8 mouse cellular contexts compared by ENCODE assay signal in genomic region chr1:153749211-153749801, GRCm38 (mm10). TPM values are rescaled to one million over a fixed set of nuclear protein-coding genes. Genes with fewer than 3 reads are reported as not detected.
DNase-seq lines count a peak whose midpoint lies in the region; ATAC-seq and TF ChIP-seq lines count a peak whose summit lies in the region.

Gene Rnasel (plus strand): TSS chr1:153749426.

- H3K9ac ChIP-seq in forebrain, embryonic 16.5 days (replicated peaks; ENCODE audit: low read depth, low read length): peak within 1 kb of the TSS; percentile 76
- H3K9ac ChIP-seq in hindbrain, embryonic 11.5 days (ENCODE audit: low read depth, low read length): peak within 1 kb of the TSS; percentile 85

- no peak within 1 kb of the TSS for H3K27ac ChIP-seq in cerebellum, adult 2 months (ENCODE audit: insufficient read depth, low read length)
- H3K27ac ChIP-seq in forebrain, embryonic 16.5 days (ENCODE audit: low read length): peak within 1 kb of the TSS; percentile 86
- H3K27ac ChIP-seq in hindbrain, embryonic 11.5 days (ENCODE audit: low read depth, low read length): peak within 1 kb of the TSS; percentile 74; the same call in 1 of the 2 replicates

- 3% methylated on average over 18 of the region's 18 CpGs for WGBS in cerebellum, adult 2 months
- 3% methylated on average over 18 of the region's 18 CpGs for WGBS in forebrain, embryonic 16.5 days
- 5% methylated on average over 18 of the region's 18 CpGs for WGBS in hindbrain, embryonic 11.5 days

- TF ChIP-seq POLR2A in cerebellum, adult 2 months (IDR thresholded peaks at IDR 0.05; ENCODE audit: borderline replicate concordance, insufficient read depth, low read length): no peak

- H3K36me3 ChIP-seq in forebrain, embryonic 16.5 days (ENCODE audit: control insufficient read depth, insufficient read depth): no peaks in the 10 kb centered on the region
- H3K36me3 ChIP-seq in hindbrain, embryonic 11.5 days (ENCODE audit: control insufficient read depth, insufficient read depth, low read length): no peaks in the 10 kb centered on the region

- peak within 1 kb of the TSS; percentile 20 for H3K4me3 ChIP-seq in cerebellum, adult 2 months (replicated peaks; ENCODE audit: insufficient read depth, low read depth, low read length)
- peak within 1 kb of the TSS; percentile 53 for H3K4me3 ChIP-seq in forebrain, embryonic 16.5 days (replicated peaks; ENCODE audit: low read length)
- H3K4me3 ChIP-seq in hindbrain, embryonic 11.5 days (ENCODE audit: low read depth, low read length): peak within 1 kb of the TSS; percentile 23

- H3K4me2 ChIP-seq in forebrain, embryonic 16.5 days (ENCODE audit: low read length): peak within 1 kb of the TSS; percentile 71
- peak within 1 kb of the TSS; percentile 33 for H3K4me2 ChIP-seq in hindbrain, embryonic 11.5 days (replicated peaks; ENCODE audit: low read depth, low read length)

- peak; percentile 72 for TF ChIP-seq CTCF in cerebellum, adult 2 months (IDR thresholded peaks at IDR 0.05; ENCODE audit: borderline replicate concordance, insufficient read depth, low read depth, low read length)

- peak; percentile 75 for ATAC-seq in forebrain, embryonic 16.5 days
- ATAC-seq in hindbrain, embryonic 11.5 days (ENCODE audit: low FRiP score): peak; percentile 60

- no peaks in the 10 kb centered on the region for H3K9me3 ChIP-seq in forebrain, embryonic 16.5 days (ENCODE audit: control insufficient read depth, low read length)
- no peaks in the 10 kb centered on the region for H3K9me3 ChIP-seq in hindbrain, embryonic 11.5 days (ENCODE audit: control insufficient read depth, low read length)

- H3K4me1 ChIP-seq in cerebellum, adult 2 months (ENCODE audit: control insufficient read depth, insufficient read depth, low read length): no peaks in the 10 kb centered on the region
- peaks cover 47% of the 10 kb centered on the region for H3K4me1 ChIP-seq in forebrain, embryonic 16.5 days (replicated peaks; ENCODE audit: control insufficient read depth, insufficient read depth, low read length)
- H3K4me1 ChIP-seq in hindbrain, embryonic 11.5 days (replicated peaks; ENCODE audit: control insufficient read depth, insufficient read depth, low read length): peaks cover 9% of the 10 kb centered on the region

- peak; percentile 92 for DNase-seq in R1 (ENCODE audit: low read depth, low spot score)
- peak; percentile 57 to 63 for DNase-seq in cerebellum, adult 2 months
- DNase-seq in hindbrain, embryonic 11.5 days (ENCODE audit: low spot score): peak; percentile 87
- peak; percentile 49 to 69 for DNase-seq in layer of hippocampus, postnatal 25 days (ENCODE audit: extremely low spot score in 1 of 2, low spot score in 1 of 2)
- DNase-seq in lung, postnatal 4 days: peak; percentile 76 to 83
- DNase-seq in retina, postnatal 1 day: peak; percentile 95
- DNase-seq in urinary bladder, postnatal 25 days (ENCODE audit: low spot score): peak; percentile 62

- H3K27me3 ChIP-seq in cerebellum, adult 2 months (ENCODE audit: control insufficient read depth, insufficient read depth, low read length): no peaks in the 10 kb centered on the region
- H3K27me3 ChIP-seq in forebrain, embryonic 16.5 days (replicated peaks; ENCODE audit: control insufficient read depth, insufficient read depth, low read length): no peaks in the 10 kb centered on the region
- no peaks in the 10 kb centered on the region for H3K27me3 ChIP-seq in hindbrain, embryonic 11.5 days (ENCODE audit: control insufficient read depth, insufficient read depth, low read length)

RNA-seq across cellular contexts. Expression of gene Rnasel, which starts in this region (rescaled TPM):
- polyA plus RNA-seq in cerebellum, adult 2 months (2012; rRNA removed): 3.8 and 3.9 TPM in 2 replicates
- polyA plus RNA-seq in forebrain, embryonic 16.5 days (2015; fragmentation: Nextera tagmentation; extraction: Ambion mirVana): 40.4 and 42.7 TPM in 2 replicates
- polyA plus RNA-seq in hindbrain, embryonic 11.5 days (2014; fragmentation: Nextera tagmentation; extraction: Ambion mirVana): 31.4 and 40.3 TPM in 2 replicates
- 1 to 10 TPM; 6.5 to 8.1 TPM for total RNA-seq in layer of hippocampus, postnatal 25 days (2021)
